Mouse (Mus musculus) bone marrow, adult 2 months (tissue): ENCODE results near the gene Rpl36al.

ENCODE experiments used
- CTCF ChIP-seq: fragments of 200-500 bp; IDR thresholded peaks from 2 replicates; pipeline ENCODE4 v1.5.1; 2011; ENCODE audit warnings: low read length, control low read depth; ENCODE audit not compliant: control insufficient read depth, insufficient read depth
- POLR2A ChIP-seq: fragments of 200-500 bp; IDR thresholded peaks from 2 replicates; pipeline ENCODE4 v1.6.1; 2011; ENCODE audit warnings: low read depth, mild to moderate bottlenecking, control low read depth, low read length, borderline replicate concordance; ENCODE audit not compliant: control insufficient read depth

DNA sequence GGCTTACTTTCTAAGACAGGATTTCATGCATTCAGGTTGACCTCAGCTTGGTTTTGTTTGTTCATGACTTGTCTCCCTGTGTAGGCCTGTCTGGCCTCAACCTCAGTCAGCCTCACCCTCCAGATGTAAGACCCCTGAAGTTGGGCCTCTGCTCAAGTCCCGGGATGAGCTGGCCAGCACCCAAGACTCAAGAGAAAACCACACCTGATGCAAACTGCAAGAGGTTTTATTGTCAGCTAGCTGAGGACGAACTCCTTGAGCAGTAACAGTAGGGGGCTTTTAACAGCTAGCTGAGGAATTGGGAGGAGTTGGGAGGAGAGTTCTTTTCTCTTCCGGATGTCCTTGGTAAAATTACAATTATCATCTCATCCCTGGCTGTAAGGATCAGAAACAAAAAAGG, 6.4 kb downstream of the Rpl36al start:
- TF ChIP-seq CTCF: no peak
- TF ChIP-seq POLR2A: no peak
